Mouse (Mus musculus): ENCODE results near the gene Cdon.

The Cdon gene

GRCm38 (mm10) chr9:35543099-35543860 lies 122.4 kb downstream of the Cdon start:
- DNase-seq, result no peak

- no peak for DNase-seq
These were observed 123.7 kb downstream of the Cdon start for GRCm38 (mm10) chr9:35544666-35545065.

GRCm38 (mm10) chr9:35545704-35546103 lies 124.8 kb downstream of the Cdon start:
- DNase-seq, result peak; percentile 4

GRCm38 (mm10) chr9:35546745-35547144 lies 125.8 kb downstream of the Cdon start:
- peak; percentile 36 for DNase-seq

GRCm38 (mm10) chr9:35548455-35548854 lies 127.5 kb downstream of the Cdon start:
- no peak for DNase-seq

GRCm38 (mm10) chr9:35556494-35557102 lies 135.7 kb downstream of the Cdon start:
- DNase-seq, result no peak
